Mouse (Mus musculus) kidney, adult 2 months (tissue): ENCODE data around the gene Herc6. TPM values are rescaled to one million over a fixed set of nuclear protein-coding genes. Genes with fewer than 3 reads are reported as not detected.
A peak's percentile ranks its signal among the peaks of the same experiment; 100 is the strongest.

Experiments
- DNase-seq: peaks from one replicate; pipeline ENCODE4 v3.0.0; 2021
- H3K27ac ChIP-seq: fragments of 200-500 bp; 2 replicates; pipeline ENCODE4 v1.5.1; 2012; ENCODE audit warnings: low read depth, low read length, control low read depth, inconsistent platforms; ENCODE audit not compliant: insufficient read depth
- H3K27me3 ChIP-seq: fragments of 200-500 bp; replicated peaks from 2 replicates; pipeline ENCODE4 v1.6.1; 2012; ENCODE audit warnings: mild to moderate bottlenecking, moderate library complexity, low read length, inconsistent platforms; ENCODE audit not compliant: control insufficient read depth, insufficient read depth
- H3K36me3 ChIP-seq: fragments of 200-500 bp; 2 replicates; pipeline ENCODE4 v1.6.1; 2012; ENCODE audit warnings: mild to moderate bottlenecking, moderate library complexity, low read length, inconsistent platforms; ENCODE audit not compliant: control insufficient read depth, insufficient read depth
- H3K4me1 ChIP-seq: fragments of 200-500 bp; 2 replicates; pipeline ENCODE4 v1.6.1; 2011; ENCODE audit warnings: low read length; ENCODE audit not compliant: control insufficient read depth, insufficient read depth
- H3K4me3 ChIP-seq: fragments of 200-500 bp; 2 replicates; pipeline ENCODE4 v1.5.1; 2011; ENCODE audit warnings: mild to moderate bottlenecking, low read depth, low read length, control low read depth; ENCODE audit not compliant: insufficient read depth
- CTCF ChIP-seq: fragments of 200-500 bp; conservative IDR thresholded peaks from 2 replicates; pipeline ENCODE4 v1.5.1; 2011; ENCODE audit warnings: low read depth, mild to moderate bottlenecking, control low read depth, low read length, moderate library complexity, mixed read lengths; ENCODE audit not compliant: insufficient read depth, insufficient read length
- POLR2A ChIP-seq: fragments of 200-500 bp; IDR thresholded peaks from one replicate; pipeline ENCODE4 v1.6.1; 2011; ENCODE audit warnings: low read depth, low read length, control low read depth
- WGBS: fragments of 180-500 bp; shearing (Covaris S2); methylation state at CpG from one replicate; pipeline ENCODE4 v1.1.7; 2018; 5-methylcytosine and 5-hydroxymethylcytosine counted together
- polyA plus RNA-seq: library from polyadenylated mRNA; depleted of rRNA; stranded (reverse); fragments of >200 nt; gene quantifications from 2 replicates; pipeline ENCODE4 v1.2.3, GENCODE M21; 2012

Herc6 gene
- polyA plus RNA-seq, 1 experiment = 4.0 TPM

DNA sequence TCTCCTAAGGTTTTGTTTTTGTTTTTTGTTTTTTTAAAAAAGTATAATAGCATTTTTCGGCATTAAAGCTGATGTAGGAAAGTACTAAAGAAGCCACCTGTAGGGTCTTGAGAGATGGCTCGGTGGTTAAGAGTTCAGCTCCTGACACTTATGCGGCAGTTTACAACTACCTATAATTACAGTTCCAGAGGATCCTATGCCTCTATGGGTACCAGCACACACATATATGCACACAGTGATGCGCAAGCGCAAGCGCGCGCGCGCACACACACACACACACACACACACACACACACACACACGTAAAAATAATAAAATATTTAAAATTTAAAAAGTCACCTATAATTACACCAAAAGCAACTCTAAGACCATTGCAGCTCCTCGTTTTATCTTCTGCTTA, 795 bp downstream of the Herc6 start:
- 76% methylated on average over 12 of the region's 12 CpGs for WGBS
- Histone ChIP-seq H3K27ac (0 out of 2 replicates have a peak overlapping the region, but pooled peaks have one; percentile 45), H3K36me3 (no peaks in the 10 kb centered on the region), H3K4me1 (no peaks in the 10 kb centered on the region), H3K27me3 (no peaks in the 10 kb centered on the region), H3K4me3 (peak overlapping the region; percentile 85)
- DNase-seq = no peak
- TF ChIP-seq POLR2A (no peak), CTCF (no peak)

DNA sequence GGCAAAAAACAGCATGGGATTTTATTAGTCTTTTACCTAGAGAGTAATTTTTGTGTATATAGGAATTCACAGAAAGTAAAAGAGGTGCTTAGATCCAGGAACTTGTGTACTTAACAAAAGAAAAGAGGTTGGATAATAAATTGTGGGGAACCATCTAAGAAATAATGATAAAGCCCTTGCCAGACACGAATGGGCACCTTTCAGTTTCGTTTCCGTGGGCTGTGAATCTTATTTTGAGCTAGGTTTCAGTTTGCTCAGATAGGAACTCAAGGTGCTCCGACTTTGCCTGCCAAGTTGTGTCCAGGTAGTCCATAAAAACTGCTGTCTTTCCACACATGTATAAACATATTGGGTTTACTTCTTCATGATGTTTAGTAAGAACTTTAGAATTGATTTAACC, 1.6 kb downstream of the Herc6 start:
- H3K4me1 ChIP-seq = no peaks in the 10 kb centered on the region
- H3K36me3 ChIP-seq = no peaks in the 10 kb centered on the region
- WGBS = 64% methylated on average over 4 of the region's 4 CpGs
- no peak overlapping the region for H3K27ac ChIP-seq
- H3K27me3 ChIP-seq = no peaks in the 10 kb centered on the region
- no peak for TF ChIP-seq POLR2A
- TF ChIP-seq CTCF = no peak
- peak; percentile 29 for DNase-seq
- no peak overlapping the region for H3K4me3 ChIP-seq

DNA sequence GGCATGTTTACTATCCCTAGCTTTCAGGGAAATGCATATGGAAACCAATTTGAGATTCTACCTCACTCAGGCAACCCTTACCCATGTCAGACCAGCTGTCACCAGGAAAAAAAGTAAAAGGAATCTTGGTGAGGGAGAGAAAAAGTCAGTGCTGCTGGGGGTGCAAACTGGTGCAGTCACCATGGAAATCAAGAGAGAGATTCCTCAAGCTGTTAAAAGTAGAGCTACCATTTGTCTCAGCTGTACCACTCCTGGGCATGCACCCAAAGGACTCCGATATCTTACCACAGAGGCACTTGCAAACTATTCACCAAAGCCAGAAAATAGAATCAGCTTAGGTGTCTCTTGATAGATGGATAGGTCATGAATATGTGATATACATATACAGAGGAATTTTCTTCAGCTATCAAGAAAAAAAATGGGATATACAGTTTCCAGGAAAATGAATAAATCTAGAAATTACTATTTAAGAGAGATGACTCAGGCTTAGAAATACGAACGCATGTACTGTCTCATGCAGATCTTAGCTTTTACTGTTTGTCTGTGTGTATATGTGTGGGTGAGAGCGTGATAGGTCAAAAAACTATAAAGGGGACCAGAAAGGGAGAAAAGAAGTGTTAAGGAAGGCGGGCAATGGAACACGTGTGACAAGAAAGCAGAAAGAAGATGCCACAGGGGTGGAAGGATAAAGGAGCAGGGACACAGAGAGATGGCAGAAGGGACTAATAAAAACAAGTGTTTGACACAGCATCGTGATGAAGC, 24.9 kb downstream of the Herc6 start:
- TF ChIP-seq POLR2A = no peak
- no peak for TF ChIP-seq CTCF
- no peaks in the 10 kb centered on the region for H3K4me1 ChIP-seq
- no peak overlapping the region for H3K27ac ChIP-seq
- no peak for DNase-seq
- 97% methylated on average over 7 of the region's 7 CpGs for WGBS
- no peak overlapping the region for H3K4me3 ChIP-seq
- no peaks in the 10 kb centered on the region for H3K27me3 ChIP-seq
- peaks cover 2% of the 10 kb centered on the region; the same call in 1 of the 2 replicates for H3K36me3 ChIP-seq

DNA sequence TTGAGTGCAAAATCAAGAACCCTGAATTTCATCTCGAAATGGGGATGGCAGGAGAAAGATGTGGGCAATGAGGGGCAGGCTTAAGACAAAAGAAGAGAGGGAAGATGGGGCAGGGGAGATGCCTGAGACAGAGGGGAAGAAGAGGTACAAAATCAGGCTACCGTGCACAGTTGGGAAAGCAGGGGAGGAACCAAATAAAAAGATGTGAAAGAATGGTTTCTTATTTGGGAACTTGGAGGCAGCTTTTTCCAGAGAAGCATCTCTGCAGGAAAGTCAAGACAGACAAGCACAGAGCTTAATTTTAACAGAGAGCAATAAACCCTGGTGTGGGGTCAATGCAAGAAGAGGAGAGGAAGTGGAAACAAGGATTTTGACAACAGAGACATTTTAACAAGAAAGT, 27.2 kb downstream of the Herc6 start:
- H3K36me3 ChIP-seq = peaks cover 2% of the 10 kb centered on the region; the same call in 1 of the 2 replicates
- H3K27ac ChIP-seq = no peak overlapping the region
- no peak overlapping the region for H3K4me3 ChIP-seq
- no peak for TF ChIP-seq CTCF
- no peak for TF ChIP-seq POLR2A
- WGBS = 83% methylated on average over 2 of the region's 2 CpGs
- no peaks in the 10 kb centered on the region for H3K27me3 ChIP-seq
- H3K4me1 ChIP-seq = no peaks in the 10 kb centered on the region
- DNase-seq = no peak

DNA sequence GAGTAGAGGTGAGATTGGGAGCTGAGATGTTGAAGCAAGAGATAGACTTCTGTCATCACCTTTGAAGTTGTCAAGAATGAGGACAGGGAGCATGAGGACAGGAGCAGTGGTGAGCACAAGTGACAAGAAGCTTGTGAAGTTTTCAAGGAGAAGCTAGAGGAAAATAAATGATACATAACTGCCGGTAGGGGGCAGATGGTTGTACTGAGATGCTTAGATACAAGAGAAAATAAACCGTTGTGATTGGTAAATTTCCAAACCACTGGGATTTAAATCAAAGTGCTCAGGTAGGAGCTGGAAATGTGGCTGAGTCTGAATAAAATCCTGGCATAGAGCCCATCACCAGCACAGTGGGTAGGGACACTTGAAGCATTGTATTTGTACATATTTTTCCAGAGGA, 28.8 kb downstream of the Herc6 start:
- Histone ChIP-seq H3K4me1 (no peaks in the 10 kb centered on the region), H3K36me3 (peaks cover 2% of the 10 kb centered on the region; the same call in 1 of the 2 replicates), H3K27ac (no peak overlapping the region), H3K4me3 (no peak overlapping the region), H3K27me3 (no peaks in the 10 kb centered on the region)
- 29% methylated on average over 2 of the region's 2 CpGs for WGBS
- TF ChIP-seq POLR2A = no peak
- TF ChIP-seq CTCF = no peak
- DNase-seq = peak; percentile 43

DNA sequence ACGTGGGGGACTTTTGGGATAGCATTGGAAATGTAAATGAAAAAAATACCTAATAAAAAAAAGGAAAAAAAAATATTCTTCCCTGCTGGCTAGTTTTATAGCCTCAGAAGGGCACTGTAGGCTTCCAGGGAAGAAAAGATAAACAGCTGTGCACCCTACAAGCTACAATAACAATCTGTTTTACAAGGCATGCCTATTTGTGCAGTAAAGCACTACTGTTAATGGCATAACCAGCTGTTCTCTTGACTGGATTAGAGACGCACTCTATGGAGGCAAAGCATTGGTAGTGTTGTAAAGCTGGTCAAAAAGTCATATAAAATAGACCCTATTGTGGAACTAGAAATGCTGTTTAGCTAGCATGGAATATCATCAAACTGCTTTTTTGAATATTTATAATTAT, 35.0 kb downstream of the Herc6 start:
- H3K4me3 ChIP-seq = no peak overlapping the region
- no peak for DNase-seq
- H3K4me1 ChIP-seq = no peaks in the 10 kb centered on the region
- H3K27me3 ChIP-seq = no peaks in the 10 kb centered on the region
- WGBS = 48% methylated on average over 2 of the region's 2 CpGs
- H3K27ac ChIP-seq = no peak overlapping the region
- TF ChIP-seq CTCF = no peak
- no peak for TF ChIP-seq POLR2A
- no peaks in the 10 kb centered on the region; the same call in none of the 2 replicates for H3K36me3 ChIP-seq

DNA sequence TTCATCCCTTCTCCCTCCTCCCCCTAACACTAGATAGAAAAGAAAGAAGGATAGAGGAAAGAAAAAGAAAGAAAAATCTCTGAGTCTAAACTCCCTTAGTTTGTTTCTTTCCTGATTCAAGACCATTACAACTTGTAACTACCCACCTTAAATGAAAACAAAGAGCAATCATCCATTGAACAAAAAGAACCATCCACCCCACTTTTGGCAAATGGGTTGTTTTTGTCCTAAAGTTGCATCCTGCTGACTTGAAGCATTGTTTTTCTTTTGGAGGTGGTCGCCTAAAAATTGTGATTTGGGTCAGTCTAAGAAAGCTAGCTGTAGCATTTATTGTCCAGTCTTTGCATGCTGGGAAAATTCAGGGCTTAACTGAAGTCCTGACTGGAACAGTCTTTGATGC, 58.7 kb downstream of the Herc6 start:
- Histone ChIP-seq H3K4me1 (no peaks in the 10 kb centered on the region), H3K27ac (no peak overlapping the region), H3K27me3 (no peaks in the 10 kb centered on the region), H3K4me3 (no peak overlapping the region), H3K36me3 (no peaks in the 10 kb centered on the region)
- TF ChIP-seq POLR2A = no peak
- no peak for TF ChIP-seq CTCF
- no peak for DNase-seq
- 74% methylated on average over 1 of the region's 1 CpGs for WGBS

DNA sequence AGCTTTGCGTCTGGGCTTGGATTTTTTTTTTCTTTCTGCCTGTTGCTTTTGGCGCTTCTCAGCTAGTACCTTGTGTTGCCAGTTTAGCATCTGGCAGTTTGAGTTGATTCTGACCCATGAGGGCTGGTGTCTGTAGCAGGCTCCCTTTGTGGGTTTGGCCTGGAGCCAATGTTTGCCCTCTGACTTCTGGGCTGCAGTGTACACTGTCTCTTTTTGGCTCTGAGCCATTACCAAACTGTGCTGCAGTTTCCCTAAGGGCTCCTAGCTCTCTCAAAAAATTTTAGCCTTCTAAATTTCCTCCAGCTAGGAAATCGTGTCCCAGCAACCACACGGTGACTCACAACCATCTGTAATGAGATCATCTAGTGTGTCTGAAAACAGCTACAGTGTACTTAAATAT, 61.0 kb downstream of the Herc6 start:
- TF ChIP-seq CTCF (no peak), POLR2A (no peak)
- H3K36me3 ChIP-seq = no peaks in the 10 kb centered on the region
- H3K27me3 ChIP-seq = no peaks in the 10 kb centered on the region
- H3K4me1 ChIP-seq = no peaks in the 10 kb centered on the region
- DNase-seq = peak; percentile 64
- H3K27ac ChIP-seq = no peak overlapping the region
- no peak overlapping the region for H3K4me3 ChIP-seq
- WGBS = 37% methylated on average over 4 of the region's 4 CpGs
